Mouse (Mus musculus) midbrain, embryonic 14.5 days (tissue): ENCODE measurements at regions not wholly inside any gene's neighbourhood (a gene's known extent, or its start where the extent isn't known, plus 50 kb on each side); places are given as distances from the start of the nearest gene placed in this dataset.

ENCODE experiments used
- ATAC-seq: fragments of 200-750 bp; cut with Nextera tagmentation; 2 replicates; pipeline ENCODE4 v1.8.0; 2017; ENCODE audit warnings: moderate number of reproducible peaks, moderate library complexity; ENCODE audit not compliant: low FRiP score, low TSS enrichment
- DNase-seq: peaks from one replicate; pipeline ENCODE4 v3.0.0-alpha.2; 2015
- H3K27ac ChIP-seq: fragments of 300-500 bp; sonication (generic); replicated peaks from 2 replicates; pipeline ENCODE4 v1.5.1; 2014; ENCODE audit warnings: mild to moderate bottlenecking, low read depth, low read length, moderate library complexity
- H3K27me3 ChIP-seq: fragments of 300-500 bp; sonication (generic); 2 replicates; pipeline ENCODE4 v1.6.1; 2014; ENCODE audit warnings: low read length, control low read depth, mixed read lengths; ENCODE audit not compliant: control insufficient read depth, insufficient read depth
- H3K36me3 ChIP-seq: fragments of 300-500 bp; sonication (generic); 2 replicates; pipeline ENCODE4 v1.6.1; 2014; ENCODE audit warnings: low read length, control low read depth; ENCODE audit not compliant: control insufficient read depth, insufficient read depth
- H3K4me1 ChIP-seq: fragments of 300-500 bp; sonication (generic); 2 replicates; pipeline ENCODE4 v1.6.1; 2014; ENCODE audit warnings: mild to moderate bottlenecking, antibody characterized with exemption, low read length, control low read depth; ENCODE audit not compliant: control insufficient read depth, insufficient read depth
- H3K4me2 ChIP-seq: fragments of 300-500 bp; sonication (generic); 2 replicates; pipeline ENCODE4 v1.6.1; 2014; ENCODE audit warnings: mild to moderate bottlenecking, low read length, moderate library complexity
- H3K4me3 ChIP-seq: fragments of 300-500 bp; sonication (generic); replicated peaks from 2 replicates; pipeline ENCODE4 v1.5.1; 2014; ENCODE audit warnings: low read depth, low read length
- H3K9ac ChIP-seq: fragments of 300-500 bp; sonication (generic); replicated peaks from 2 replicates; pipeline ENCODE4 v1.6.1; 2014; ENCODE audit warnings: mild to moderate bottlenecking, low read length, moderate library complexity
- H3K9me3 ChIP-seq: fragments of 300-500 bp; sonication (generic); 2 replicates; pipeline ENCODE4 v1.6.1; 2016; ENCODE audit warnings: low read length, control low read depth, mixed read lengths; ENCODE audit not compliant: control insufficient read depth
- WGBS: fragments of 180-500 bp; shearing (Covaris S2); extraction: QIAGEN DNeasy Blood & Tissue Kit; methylation state at CpG from one replicate; pipeline ENCODE4 v1.1.7; 2014; 5-methylcytosine and 5-hydroxymethylcytosine counted together

- H3K36me3 ChIP-seq = no peaks in the 10 kb centered on the region
- no peak overlapping the region for H3K9ac ChIP-seq
- H3K4me2 ChIP-seq = no peak overlapping the region
- no peaks in the 10 kb centered on the region for H3K4me1 ChIP-seq
- DNase-seq (no peak), ATAC-seq (no peak)
- no peak overlapping the region for H3K27ac ChIP-seq
- WGBS = 84% methylated on average over 3 of the region's 3 CpGs
- H3K4me3 ChIP-seq = no peak overlapping the region
- no peaks in the 10 kb centered on the region for H3K27me3 ChIP-seq
- no peaks in the 10 kb centered on the region for H3K9me3 ChIP-seq
Measured at GRCm38 (mm10) chr16:52747744-52748143, 293.9 kb upstream of the Alcam start.

- no peaks in the 10 kb centered on the region for H3K9me3 ChIP-seq
- WGBS = 49% methylated on average over 3 of the region's 3 CpGs
- no peak overlapping the region for H3K4me3 ChIP-seq
- no peak for ATAC-seq
- no peaks in the 10 kb centered on the region for H3K4me1 ChIP-seq
- no peaks in the 10 kb centered on the region for H3K36me3 ChIP-seq
- H3K9ac ChIP-seq = no peak overlapping the region
- no peak overlapping the region for H3K27ac ChIP-seq
- no peak overlapping the region for H3K4me2 ChIP-seq
- H3K27me3 ChIP-seq = no peaks in the 10 kb centered on the region
- DNase-seq = no peak
Measured at GRCm38 (mm10) chr16:52746186-52746585, 292.3 kb upstream of the Alcam start.

- H3K27ac ChIP-seq = no peak overlapping the region
- WGBS = 72% methylated on average over 5 of the region's 5 CpGs
- no peak overlapping the region for H3K4me2 ChIP-seq
- H3K9ac ChIP-seq = no peak overlapping the region
- H3K27me3 ChIP-seq = no peaks in the 10 kb centered on the region
- H3K4me3 ChIP-seq = no peak overlapping the region
- DNase-seq (peak; percentile 21), ATAC-seq (no peak)
- no peaks in the 10 kb centered on the region for H3K9me3 ChIP-seq
- H3K36me3 ChIP-seq = no peaks in the 10 kb centered on the region
- H3K4me1 ChIP-seq = no peaks in the 10 kb centered on the region
Measured at GRCm38 (mm10) chr16:52744720-52745119, 290.8 kb upstream of the Alcam start.

- 77% methylated on average over 3 of the region's 3 CpGs for WGBS
- Histone ChIP-seq H3K36me3 (no peaks in the 10 kb centered on the region), H3K4me2 (no peak overlapping the region), H3K4me3 (no peak overlapping the region), H3K27ac (no peak overlapping the region), H3K4me1 (no peaks in the 10 kb centered on the region), H3K27me3 (no peaks in the 10 kb centered on the region), H3K9ac (no peak overlapping the region), H3K9me3 (no peaks in the 10 kb centered on the region)
- ATAC-seq (no peak), DNase-seq (no peak)
Measured at GRCm38 (mm10) chr16:52742166-52742565, 288.3 kb upstream of the Alcam start.

- DNase-seq (no peak), ATAC-seq (no peak)
- Histone ChIP-seq H3K27me3 (no peaks in the 10 kb centered on the region), H3K9me3 (peaks cover 3% of the 10 kb centered on the region; the same call in 1 of the 2 replicates), H3K36me3 (no peaks in the 10 kb centered on the region), H3K4me2 (no peak overlapping the region), H3K27ac (no peak overlapping the region), H3K4me3 (no peak overlapping the region), H3K4me1 (no peaks in the 10 kb centered on the region), H3K9ac (no peak overlapping the region)
- WGBS = 93% methylated on average over 3 of the region's 3 CpGs
Measured at GRCm38 (mm10) chr16:52726120-52726844, 272.4 kb upstream of the Alcam start.

- no peak overlapping the region for H3K9ac ChIP-seq
- WGBS = 90% methylated on average over 1 of the region's 1 CpGs
- H3K27ac ChIP-seq = no peak overlapping the region
- H3K4me3 ChIP-seq = no peak overlapping the region
- H3K9me3 ChIP-seq = no peaks in the 10 kb centered on the region
- H3K4me1 ChIP-seq = no peaks in the 10 kb centered on the region
- no peaks in the 10 kb centered on the region for H3K36me3 ChIP-seq
- H3K4me2 ChIP-seq = no peak overlapping the region
- ATAC-seq (no peak), DNase-seq (no peak)
- H3K27me3 ChIP-seq = no peaks in the 10 kb centered on the region
Measured at GRCm38 (mm10) chr16:52718231-52718932, 264.5 kb upstream of the Alcam start.

- Histone ChIP-seq H3K9me3 (no peaks in the 10 kb centered on the region), H3K4me1 (no peaks in the 10 kb centered on the region), H3K27me3 (no peaks in the 10 kb centered on the region), H3K36me3 (no peaks in the 10 kb centered on the region), H3K4me3 (no peak overlapping the region), H3K4me2 (no peak overlapping the region), H3K27ac (no peak overlapping the region), H3K9ac (no peak overlapping the region)
- no peak for ATAC-seq
- 83% methylated on average over 1 of the region's 1 CpGs for WGBS
- DNase-seq = no peak
Measured at GRCm38 (mm10) chr16:52690272-52690671, 236.4 kb upstream of the Alcam start.

- no peaks in the 10 kb centered on the region for H3K27me3 ChIP-seq
- H3K4me2 ChIP-seq = no peak overlapping the region
- H3K4me3 ChIP-seq = no peak overlapping the region
- H3K36me3 ChIP-seq = no peaks in the 10 kb centered on the region
- no peaks in the 10 kb centered on the region for H3K9me3 ChIP-seq
- no peak for DNase-seq
- no peak for ATAC-seq
- no peaks in the 10 kb centered on the region for H3K4me1 ChIP-seq
- H3K9ac ChIP-seq = no peak overlapping the region
- H3K27ac ChIP-seq = no peak overlapping the region
Measured at GRCm38 (mm10) chr16:52654825-52655224, 201.0 kb upstream of the Alcam start.
